Mouse (Mus musculus) monocyte, adult 2 months (primary cell): Measurements from ENCODE around the gene Stk32c.
A peak's percentile ranks its signal among the peaks of the same experiment; 100 is the strongest.

Experiments
- DNase-seq, 2 experiments: peaks; one replicate each; pipeline ENCODE4 v3.0.0; 2022; ENCODE audit warnings: low spot score in 2 of 2, low read depth in 1 of 2

Stk32c gene

GRCm38 (mm10) chr7:139229837-139230236, 16.7 kb upstream of the Stk32c start:
- no peak for DNase-seq

GRCm38 (mm10) chr7:139228447-139229171, 15.5 kb upstream of the Stk32c start:
- no peak for DNase-seq

DNA sequence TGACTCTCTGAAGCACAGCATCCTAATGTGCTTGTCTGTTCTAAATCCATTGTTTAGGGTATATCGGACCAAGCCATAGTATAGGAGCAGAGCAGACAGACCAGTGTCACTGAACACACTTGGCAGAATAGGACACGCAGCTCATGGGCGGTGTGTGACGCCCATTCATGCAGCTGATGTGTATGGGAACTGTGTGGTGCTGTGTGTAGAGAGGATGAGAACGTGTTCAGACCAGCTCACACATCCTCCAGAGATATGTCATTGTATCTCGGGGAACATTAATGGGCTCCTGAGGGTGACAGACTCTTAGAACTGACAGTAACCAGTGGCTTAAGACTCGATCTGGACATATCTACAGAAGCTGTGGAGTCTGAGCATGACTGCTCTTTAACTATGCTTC, 13.3 kb upstream of the Stk32c start:
- DNase-seq = no peak

GRCm38 (mm10) chr7:139224725-139225124, 11.6 kb upstream of the Stk32c start:
- DNase-seq = peak in 1 of 2 experiments; percentile 12

GRCm38 (mm10) chr7:139224070-139224469, 11.0 kb upstream of the Stk32c start:
- no peak for DNase-seq

- no peak for DNase-seq
Measured at GRCm38 (mm10) chr7:139222341-139222740, 9.2 kb upstream of the Stk32c start.

- no peak for DNase-seq
Measured at GRCm38 (mm10) chr7:139221856-139222255, 8.7 kb upstream of the Stk32c start.

DNA sequence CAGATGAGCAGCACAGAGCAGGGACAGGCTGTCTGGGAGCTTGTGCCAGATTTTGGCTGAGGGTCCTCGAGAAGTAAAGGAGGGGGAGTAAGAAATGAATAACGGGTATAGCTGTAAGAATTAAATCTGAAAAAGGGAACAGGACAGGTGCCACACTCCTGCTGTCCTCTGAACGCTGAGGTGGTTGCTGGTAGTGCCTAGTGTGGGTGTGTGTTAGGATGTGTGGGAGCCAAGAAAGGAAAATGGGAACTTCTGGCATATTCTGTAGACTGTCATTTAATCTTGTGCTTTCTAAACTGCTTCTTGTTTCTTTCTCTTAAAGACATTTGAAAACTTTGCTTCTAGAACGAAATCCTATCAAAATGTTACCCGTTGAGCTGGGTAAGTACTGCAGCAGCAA, 8.0 kb upstream of the Stk32c start:
- no peak for DNase-seq

- DNase-seq = no peak
Measured at GRCm38 (mm10) chr7:139220303-139220702, 7.2 kb upstream of the Stk32c start.

DNA sequence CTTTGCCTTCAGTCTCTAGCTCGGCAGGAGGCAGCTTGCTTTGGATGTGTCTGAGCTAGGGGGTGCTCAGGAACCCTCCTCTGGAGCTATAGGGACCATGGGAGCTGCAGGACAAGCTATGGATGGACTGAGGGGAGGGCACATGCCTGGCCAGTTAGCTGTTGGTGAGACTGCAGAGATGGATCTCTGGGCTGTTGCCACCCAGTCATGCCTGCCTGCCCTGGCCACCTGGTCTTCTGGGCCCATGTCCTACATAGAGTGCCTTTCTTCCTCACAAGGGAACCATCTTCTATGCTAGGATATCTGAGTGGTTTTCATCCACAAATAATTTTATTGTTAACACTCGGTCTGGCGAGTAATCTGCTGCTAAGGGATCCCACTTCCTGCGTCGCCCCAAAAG, 6.4 kb upstream of the Stk32c start:
- DNase-seq = no peak

DNA sequence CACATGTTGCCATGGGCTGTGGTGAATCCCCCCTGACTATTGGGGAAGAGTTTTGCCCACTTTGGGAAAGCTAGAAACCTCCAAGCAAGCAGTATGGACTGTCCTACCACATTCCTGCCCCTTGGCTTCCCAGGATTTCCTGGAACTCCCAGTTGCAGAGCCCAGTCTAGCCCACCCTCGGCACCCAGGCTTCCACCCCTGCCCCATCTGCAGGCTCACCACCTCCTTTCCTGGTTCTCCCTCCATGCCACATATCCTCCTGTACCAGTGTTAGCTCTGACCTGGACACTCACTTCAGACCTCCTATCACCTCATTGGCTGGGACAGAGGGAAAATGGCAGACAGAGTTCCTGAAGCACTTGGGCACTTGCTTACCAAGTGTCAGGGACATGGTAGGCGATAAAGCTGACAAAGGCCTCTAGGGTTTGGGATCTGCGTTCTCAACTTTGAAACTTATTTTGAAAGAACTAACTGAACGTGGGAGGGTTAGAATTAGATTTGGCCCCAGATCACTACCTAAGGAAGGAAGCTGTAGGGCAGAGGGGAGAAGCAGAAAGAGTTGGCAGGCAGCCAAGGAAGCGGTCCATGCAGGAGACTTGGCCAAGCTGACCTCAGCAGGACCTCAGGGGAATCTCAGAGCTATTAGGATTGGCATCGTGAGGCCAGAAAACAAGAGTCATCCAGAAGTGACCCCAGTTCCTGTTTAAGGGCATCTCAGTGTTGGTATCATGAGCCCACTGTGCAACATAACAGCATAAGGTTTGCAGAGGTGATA, 5.7 kb upstream of the Stk32c start:
- no peak for DNase-seq

GRCm38 (mm10) chr7:139217046-139217445, 3.9 kb upstream of the Stk32c start:
- no peak for DNase-seq

DNA sequence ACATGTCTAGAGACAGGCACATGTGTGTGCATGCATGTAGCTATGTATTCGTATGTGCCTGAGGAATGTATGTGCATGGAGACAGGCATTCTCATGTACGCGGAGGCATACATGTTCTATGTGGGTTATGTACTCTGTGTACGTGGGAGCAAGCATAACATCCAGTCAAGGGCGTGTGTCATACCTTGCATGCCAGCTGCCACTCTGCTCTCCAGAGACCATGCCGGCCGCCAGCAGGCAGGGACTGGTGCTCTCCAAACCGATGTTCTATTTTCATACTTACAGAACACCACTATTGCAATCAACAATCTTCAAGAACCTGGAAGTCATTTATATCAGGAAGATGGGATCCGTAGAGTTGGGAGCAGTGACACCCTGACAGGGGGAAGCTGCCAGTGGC, 3.4 kb upstream of the Stk32c start:
- DNase-seq = no peak

- DNase-seq = no peak
Measured at GRCm38 (mm10) chr7:139215946-139216345, 2.8 kb upstream of the Stk32c start.

DNA sequence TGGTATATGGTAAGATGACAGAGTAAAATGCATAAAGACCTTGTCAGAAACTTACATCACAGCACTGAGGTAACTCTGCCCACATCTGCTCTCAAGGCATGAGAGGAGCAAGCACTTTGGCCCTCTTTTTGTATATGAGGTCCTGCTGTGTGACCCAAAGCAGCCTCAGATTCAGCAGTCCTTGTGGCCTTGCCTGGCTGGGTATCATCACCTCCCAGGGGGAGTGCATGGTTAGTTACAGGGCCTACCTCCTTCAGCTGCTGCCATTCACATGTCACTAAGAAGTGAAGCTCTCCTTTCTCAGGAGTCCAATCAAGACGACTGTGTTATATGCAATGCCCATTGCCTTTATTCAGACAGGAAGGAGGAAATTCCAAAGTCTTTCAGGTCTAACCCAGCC, 2.4 kb upstream of the Stk32c start:
- DNase-seq = no peak

DNA sequence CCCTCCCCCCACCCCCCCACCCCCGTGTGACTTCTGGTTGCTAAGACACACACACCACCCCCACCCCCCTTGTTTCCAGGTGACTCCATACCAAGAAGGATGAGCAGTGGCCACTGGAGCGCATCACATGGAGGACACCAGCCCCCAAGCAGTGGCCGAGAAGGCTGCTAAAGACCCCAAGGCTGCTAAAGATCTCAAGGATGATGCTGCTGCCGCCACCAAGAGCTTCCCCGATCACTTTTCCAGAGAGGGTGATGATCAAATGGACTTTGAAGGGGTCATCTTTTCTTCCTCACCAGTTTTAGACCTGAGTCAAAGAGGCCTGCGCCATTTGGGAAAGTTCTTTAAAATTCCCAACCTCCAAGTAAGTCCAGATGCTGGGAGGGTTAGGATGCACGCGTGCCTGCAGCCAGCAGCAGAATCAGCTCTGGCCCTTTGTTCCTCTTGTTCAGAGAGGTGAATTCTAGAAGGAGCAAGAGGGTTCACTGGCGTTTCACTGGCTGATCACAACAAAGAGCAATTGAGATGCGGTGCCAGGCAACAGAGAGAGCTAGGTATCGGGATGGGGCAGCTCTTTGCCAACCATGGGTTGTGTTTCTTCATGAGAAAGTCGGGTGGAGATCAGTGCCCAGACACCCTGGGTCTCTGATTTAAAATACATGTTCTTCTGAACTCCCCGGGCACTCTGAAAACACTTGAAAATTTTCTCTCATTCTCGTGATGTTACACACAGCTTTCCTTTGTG, 1.7 kb upstream of the Stk32c start:
- no peak for DNase-seq

DNA sequence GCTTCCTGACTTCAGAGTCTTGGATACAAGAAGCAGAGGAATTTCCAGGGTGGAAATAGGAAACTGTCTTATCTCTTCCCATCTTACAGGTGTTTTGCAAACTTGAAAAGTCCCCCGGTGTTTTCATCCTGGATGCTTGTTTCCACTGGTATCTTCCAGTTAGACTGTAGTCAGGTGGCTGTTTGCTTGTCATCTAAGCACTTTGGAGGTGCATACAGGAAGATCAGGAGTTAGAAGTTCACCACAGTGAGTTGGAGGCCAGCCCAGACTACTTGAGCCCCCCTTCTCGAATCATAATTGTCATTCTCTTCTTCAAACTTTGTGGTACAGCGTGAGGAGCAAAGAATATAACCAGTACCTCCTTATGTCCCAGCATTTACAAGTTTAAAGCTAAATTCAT, 1.1 kb upstream of the Stk32c start:
- no peak for DNase-seq

- DNase-seq = no peak
Measured at GRCm38 (mm10) chr7:139213751-139214150, 644 bp upstream of the Stk32c start.

GRCm38 (mm10) chr7:139211761-139212160, 1.3 kb downstream of the Stk32c start:
- no peak for DNase-seq

- no peak for DNase-seq
Measured at GRCm38 (mm10) chr7:139208773-139209095, 4.4 kb downstream of the Stk32c start.

- DNase-seq = no peak
Measured at GRCm38 (mm10) chr7:139208023-139208772, 4.9 kb downstream of the Stk32c start.
